8 mouse cellular contexts compared by ENCODE assay signal in the genomic region with DNA sequence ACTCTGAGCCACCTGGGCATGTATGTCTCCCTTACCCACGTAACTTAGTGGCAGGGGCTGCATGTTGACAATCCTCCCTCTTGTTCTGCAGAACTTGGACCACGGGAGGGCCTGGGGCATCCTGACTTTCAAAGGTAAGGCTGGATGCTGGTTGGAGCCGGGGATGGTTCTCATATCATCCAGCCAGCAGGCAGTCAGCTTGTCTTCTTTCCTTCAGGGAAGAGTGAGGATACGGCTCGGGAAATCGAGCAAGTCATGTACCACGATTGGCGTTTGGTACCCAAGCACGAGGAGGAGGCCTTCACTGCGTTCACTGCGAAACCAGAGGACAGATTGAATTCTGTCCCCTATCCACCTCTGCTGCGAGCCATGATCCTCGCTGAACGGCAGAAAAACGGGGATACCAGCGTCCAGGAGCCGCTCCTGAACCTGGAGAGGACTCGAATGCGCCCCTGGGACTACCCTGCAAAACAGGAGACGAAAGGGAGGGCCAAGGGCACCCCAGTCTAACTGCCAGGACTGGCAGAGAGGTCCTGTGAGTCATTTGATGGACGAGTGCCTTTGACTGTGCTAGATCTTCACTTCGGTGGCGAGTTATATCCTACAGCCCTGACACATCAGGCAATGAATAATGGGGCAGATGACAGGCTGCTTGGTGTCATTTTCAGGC. TPM values are rescaled to one million over a fixed set of nuclear protein-coding genes. Genes with fewer than 3 reads are reported as not detected.
DNase-seq lines count a peak whose midpoint lies in the region; ATAC-seq and TF ChIP-seq lines count a peak whose summit lies in the region.

No protein-coding gene starts in this region.

- H3K9me3 ChIP-seq in hindbrain, postnatal 0 days (ENCODE audit: low read length), result no peaks in the 10 kb centered on the region
- no peaks in the 10 kb centered on the region for H3K9me3 ChIP-seq in neural tube, embryonic 12.5 days

- peak overlapping the region; percentile 99 for H3K4me2 ChIP-seq in hindbrain, postnatal 0 days (ENCODE audit: low read depth, low read length)
- H3K4me2 ChIP-seq in neural tube, embryonic 12.5 days (replicated peaks), result peak overlapping the region; percentile 99

- H3K4me3 ChIP-seq in gastrocnemius, adult 2 months, result peak overlapping the region; percentile 80
- H3K4me3 ChIP-seq in hindbrain, postnatal 0 days (ENCODE audit: low read length), result peak overlapping the region; percentile 91
- H3K4me3 ChIP-seq in neural tube, embryonic 12.5 days, result peak overlapping the region; percentile 94

- 12% methylated on average over 23 of the region's 23 CpGs for WGBS in hindbrain, postnatal 0 days
- WGBS in neural tube, embryonic 12.5 days, result 11% methylated on average over 23 of the region's 23 CpGs

- intact Hi-C loops in gastrocnemius, adult 2 months (cut with DNase I), result no loop called here

- H3K36me3 ChIP-seq in hindbrain, postnatal 0 days (ENCODE audit: insufficient read depth, low read length), result peaks cover 40% of the 10 kb centered on the region
- H3K36me3 ChIP-seq in neural tube, embryonic 12.5 days, result peaks cover 69% of the 10 kb centered on the region

- peaks cover 19% of the 10 kb centered on the region for H3K4me1 ChIP-seq in hindbrain, postnatal 0 days (ENCODE audit: insufficient read depth, low read length)
- peaks cover 38% of the 10 kb centered on the region for H3K4me1 ChIP-seq in neural tube, embryonic 12.5 days

- no peaks in the 10 kb centered on the region for H3K27me3 ChIP-seq in hindbrain, postnatal 0 days (ENCODE audit: insufficient read depth, low read length)
- no peaks in the 10 kb centered on the region for H3K27me3 ChIP-seq in neural tube, embryonic 12.5 days (replicated peaks)

- no peak for TF ChIP-seq CTCF in gastrocnemius, adult 2 months (IDR thresholded peaks at IDR 0.05)
- no peak for TF ChIP-seq CTCF in hindbrain, postnatal 0 days (IDR thresholded peaks at IDR 0.05; ENCODE audit: low read depth)

- no peak for ATAC-seq in hindbrain, postnatal 0 days
- ATAC-seq in neural tube, embryonic 12.5 days (ENCODE audit: low FRiP score, low read depth), result no peak

- peak; percentile 54 for DNase-seq in gastrocnemius, adult 2 months
- no peak for DNase-seq in gastrocnemius, postnatal 10 days
- DNase-seq in thymus, postnatal 4 days, result peak; percentile 40
- DNase-seq in thymus, postnatal 10 days (ENCODE audit: low spot score in 2 of 2), result no peak
- no peak for DNase-seq in hindbrain, postnatal 0 days (ENCODE audit: low spot score)
- no peak for DNase-seq in left cerebral cortex, adult 9 months (ENCODE audit: low spot score in 2 of 2)
- no peak for DNase-seq in kidney, adult 9 months

- H3K9ac ChIP-seq in hindbrain, postnatal 0 days (replicated peaks; ENCODE audit: low read length), result peak overlapping the region; percentile 95
- H3K9ac ChIP-seq in neural tube, embryonic 12.5 days, result peak overlapping the region; percentile 87

- peak overlapping the region; percentile 96 for H3K27ac ChIP-seq in gastrocnemius, adult 2 months
- peak overlapping the region; percentile 93 for H3K27ac ChIP-seq in hindbrain, postnatal 0 days
- H3K27ac ChIP-seq in neural tube, embryonic 12.5 days, result peak overlapping the region; percentile 59; the same call in 1 of the 2 replicates

RNA-seq across cellular contexts. Expression of gene Nme3, which starts 0.6 kb away (rescaled TPM):
- 10 to 100 TPM; 10.2 to 13.1 TPM for total RNA-seq in gastrocnemius, adult 2 months (2021)
- 10 to 100 TPM; 13.5 to 14.7 TPM for total RNA-seq in gastrocnemius, postnatal 10 days (2021)
- total RNA-seq in hindbrain, postnatal 0 days (2014; rRNA removed), result 66.1 and 67.0 TPM in 2 replicates
- 92.6 and 95.1 TPM in 2 replicates for polyA plus RNA-seq in hindbrain, postnatal 0 days (2015; fragmentation: Nextera tagmentation; extraction: Ambion mirVana)
- polyA plus RNA-seq in neural tube, embryonic 12.5 days (2016; fragmentation: Nextera tagmentation; extraction: Ambion mirVana), result 49.7 and 55.1 TPM in 2 replicates

RNA-seq across cellular contexts. Expression of gene Mrps34, which starts 0.8 kb away (rescaled TPM):
- total RNA-seq in gastrocnemius, adult 2 months (2021), result 10 to 100 TPM; 75.8 to 95.7 TPM
- 100 to 1,000 TPM; 108 to 121 TPM for total RNA-seq in gastrocnemius, postnatal 10 days (2021)
- 37.8 and 58.3 TPM in 2 replicates for total RNA-seq in hindbrain, postnatal 0 days (2014; rRNA removed)
- polyA plus RNA-seq in hindbrain, postnatal 0 days (2015; fragmentation: Nextera tagmentation; extraction: Ambion mirVana), result 124 and 136 TPM in 2 replicates
- polyA plus RNA-seq in neural tube, embryonic 12.5 days (2016; fragmentation: Nextera tagmentation; extraction: Ambion mirVana), result 89.9 and 98.4 TPM in 2 replicates

RNA-seq across cellular contexts. Expression of gene Eme2, which starts 0.8 kb away (rescaled TPM):
- 10 to 100 TPM in 1 of 2 experiments, 1 to 10 TPM in 1; 9.3 to 10.9 TPM for total RNA-seq in gastrocnemius, adult 2 months (2021)
- total RNA-seq in gastrocnemius, postnatal 10 days (2021), result 10 to 100 TPM; 12.0 to 20.8 TPM
- total RNA-seq in hindbrain, postnatal 0 days (2014; rRNA removed), result 34.9 and 49.5 TPM in 2 replicates
- polyA plus RNA-seq in hindbrain, postnatal 0 days (2015; fragmentation: Nextera tagmentation; extraction: Ambion mirVana), result 21.4 and 24.3 TPM in 2 replicates
- 41.6 and 44.5 TPM in 2 replicates for polyA plus RNA-seq in neural tube, embryonic 12.5 days (2016; fragmentation: Nextera tagmentation; extraction: Ambion mirVana)

RNA-seq across cellular contexts. Expression of gene Spsb3, which starts 9.3 kb away (rescaled TPM):
- 10 to 100 TPM; 30.4 to 37.7 TPM for total RNA-seq in gastrocnemius, adult 2 months (2021)
- total RNA-seq in gastrocnemius, postnatal 10 days (2021), result 10 to 100 TPM; 28.2 to 30.4 TPM
- 122 and 135 TPM in 2 replicates for total RNA-seq in hindbrain, postnatal 0 days (2014; rRNA removed)
- 90.6 and 94.9 TPM in 2 replicates for polyA plus RNA-seq in hindbrain, postnatal 0 days (2015; fragmentation: Nextera tagmentation; extraction: Ambion mirVana)
- polyA plus RNA-seq in neural tube, embryonic 12.5 days (2016; fragmentation: Nextera tagmentation; extraction: Ambion mirVana), result 53.1 and 57.7 TPM in 2 replicates

RNA-seq across cellular contexts. Expression of gene Nubp2, which starts 9.6 kb away (rescaled TPM):
- 10 to 100 TPM; 10.5 to 11.3 TPM for total RNA-seq in gastrocnemius, adult 2 months (2021)
- 10 to 100 TPM; 15.0 to 18.5 TPM for total RNA-seq in gastrocnemius, postnatal 10 days (2021)
- total RNA-seq in hindbrain, postnatal 0 days (2014; rRNA removed), result 35.7 and 52.7 TPM in 2 replicates
- polyA plus RNA-seq in hindbrain, postnatal 0 days (2015; fragmentation: Nextera tagmentation; extraction: Ambion mirVana), result 63.5 and 65.0 TPM in 2 replicates
- 75.4 and 75.9 TPM in 2 replicates for polyA plus RNA-seq in neural tube, embryonic 12.5 days (2016; fragmentation: Nextera tagmentation; extraction: Ambion mirVana)

Comparison
In these comparisons a context has a peak if more than half of its experiments do, and no peak if none do; other contexts are left out.
1. DNase-seq: peak in gastrocnemius, adult 2 months (single experiment) and thymus, postnatal 4 days (single experiment); none in gastrocnemius, postnatal 10 days (single experiment), thymus, postnatal 10 days (0 of 2), hindbrain, postnatal 0 days (single experiment), left cerebral cortex, adult 9 months (0 of 2) and kidney, adult 9 months (single experiment).
2. Peak in every context shown above with its lines, with median percentiles within 50 percentile points of each other: H3K27ac ChIP-seq and H3K4me3 ChIP-seq.